Mouse (Mus musculus) right cerebral cortex, postnatal 36 days (tissue): Measurements from ENCODE around the gene Slc25a54.

Experiments
- DNase-seq, 2 experiments: peaks; one replicate each; pipeline ENCODE4 v3.0.0; 2022; ENCODE audit warnings: low spot score in 2 of 2, mixed read lengths in 1 of 2

Gene Slc25a54

GRCm38 (mm10) chr3:109124091-109124490 lies 43.8 kb downstream of the Slc25a54 start:
- no peak for DNase-seq

GRCm38 (mm10) chr3:109125531-109125930 lies 45.3 kb downstream of the Slc25a54 start:
- DNase-seq = no peak

- no peak for DNase-seq
Observed at GRCm38 (mm10) chr3:109129768-109130167, 49.5 kb downstream of the Slc25a54 start.

GRCm38 (mm10) chr3:109132966-109133365 lies 52.7 kb downstream of the Slc25a54 start:
- no peak for DNase-seq

GRCm38 (mm10) chr3:109134036-109134435 lies 53.8 kb downstream of the Slc25a54 start:
- no peak for DNase-seq

GRCm38 (mm10) chr3:109135352-109135751 lies 55.1 kb downstream of the Slc25a54 start:
- DNase-seq = no peak

- DNase-seq = no peak
Observed at GRCm38 (mm10) chr3:109152561-109152960, 72.3 kb downstream of the Slc25a54 start.

GRCm38 (mm10) chr3:109153410-109153809 lies 73.1 kb downstream of the Slc25a54 start:
- no peak for DNase-seq

- no peak for DNase-seq
Observed at GRCm38 (mm10) chr3:109155926-109156669, 75.8 kb downstream of the Slc25a54 start.

GRCm38 (mm10) chr3:109157481-109157880 lies 77.2 kb downstream of the Slc25a54 start:
- DNase-seq = no peak

GRCm38 (mm10) chr3:109164088-109164487 lies 83.8 kb downstream of the Slc25a54 start:
- DNase-seq = no peak

- DNase-seq = no peak
Observed at GRCm38 (mm10) chr3:109164644-109165043, 84.4 kb downstream of the Slc25a54 start.

- DNase-seq = no peak
Observed at GRCm38 (mm10) chr3:109165214-109165829, 85.1 kb downstream of the Slc25a54 start.
